Mouse (Mus musculus): ENCODE results near the gene Clec4d.

Clec4d gene

GRCm38 (mm10) chr6:123308033-123308432, 46.1 kb downstream of the Clec4d start, which contains the start of gene Vmn2r19:
Vmn2r19 (plus strand) TSS chr6:123308333.
- in situ Hi-C loops (cut with MboI, MseI): no loop called here
